Mouse (Mus musculus): ENCODE data around the gene Hoxb1.

Hoxb1 gene

GRCm38 (mm10) chr11:96349491-96350340, 15.8 kb upstream of the Hoxb1 start:
- no peak for DNase-seq (ENCODE audit: low read depth, low spot score)

- DNase-seq (ENCODE audit: low read depth, low spot score) = no peak
Measured at GRCm38 (mm10) chr11:96350341-96350624, 15.3 kb upstream of the Hoxb1 start, which contains the start of gene Hoxb2. TSS of gene Hoxb2 (plus strand) at chr11:96350525.

GRCm38 (mm10) chr11:96350791-96351190, 14.8 kb upstream of the Hoxb1 start:
- DNase-seq (ENCODE audit: low read depth, low spot score) = no peak

- DNase-seq (ENCODE audit: low read depth, low spot score) = no peak
Measured at GRCm38 (mm10) chr11:96351312-96351711, 14.2 kb upstream of the Hoxb1 start.

- no peak for DNase-seq (ENCODE audit: low read depth, low spot score)
Measured at GRCm38 (mm10) chr11:96351831-96352230, 13.7 kb upstream of the Hoxb1 start.

- DNase-seq (ENCODE audit: low read depth, low spot score) = no peak
Measured at GRCm38 (mm10) chr11:96352691-96353521, 12.6 kb upstream of the Hoxb1 start.

GRCm38 (mm10) chr11:96353522-96353841, 12.1 kb upstream of the Hoxb1 start:
- no peak for DNase-seq (ENCODE audit: low read depth, low spot score)

- no peak for DNase-seq (ENCODE audit: low read depth, low spot score)
Measured at GRCm38 (mm10) chr11:96353939-96354338, 11.6 kb upstream of the Hoxb1 start.

GRCm38 (mm10) chr11:96354376-96354775, 11.2 kb upstream of the Hoxb1 start:
- no peak for DNase-seq (ENCODE audit: low read depth, low spot score)

GRCm38 (mm10) chr11:96354801-96355311, 10.7 kb upstream of the Hoxb1 start:
- no peak for DNase-seq (ENCODE audit: low read depth, low spot score)

GRCm38 (mm10) chr11:96363807-96364206, 1.7 kb upstream of the Hoxb1 start:
- no peak for DNase-seq (ENCODE audit: low read depth, low spot score)

- no peak for DNase-seq (ENCODE audit: low read depth, low spot score)
Measured at GRCm38 (mm10) chr11:96366092-96367041, 815 bp downstream of the Hoxb1 start.

GRCm38 (mm10) chr11:96367141-96367540, 1.6 kb downstream of the Hoxb1 start:
- DNase-seq (ENCODE audit: low read depth, low spot score) = no peak

- DNase-seq (ENCODE audit: low read depth, low spot score) = no peak
Measured at GRCm38 (mm10) chr11:96368686-96369085, 3.1 kb downstream of the Hoxb1 start.

GRCm38 (mm10) chr11:96369140-96369539, 3.6 kb downstream of the Hoxb1 start:
- no peak for DNase-seq (ENCODE audit: low read depth, low spot score)

- no peak for DNase-seq (ENCODE audit: low read depth, low spot score)
Measured at GRCm38 (mm10) chr11:96371726-96372125, 6.2 kb downstream of the Hoxb1 start.

GRCm38 (mm10) chr11:96372519-96372918, 7.0 kb downstream of the Hoxb1 start:
- DNase-seq (ENCODE audit: low read depth, low spot score) = no peak

- DNase-seq (ENCODE audit: low read depth, low spot score) = no peak
Measured at GRCm38 (mm10) chr11:96374810-96375209, 9.3 kb downstream of the Hoxb1 start.

- no peak for DNase-seq (ENCODE audit: low read depth, low spot score)
Measured at GRCm38 (mm10) chr11:96383381-96383780, 17.8 kb downstream of the Hoxb1 start.

- DNase-seq (ENCODE audit: low read depth, low spot score) = no peak
Measured at GRCm38 (mm10) chr11:96387635-96388034, 22.1 kb downstream of the Hoxb1 start.

GRCm38 (mm10) chr11:96396772-96397626, 31.4 kb downstream of the Hoxb1 start:
- no peak for DNase-seq (ENCODE audit: low read depth, low spot score)
